Mouse (Mus musculus): ENCODE results near the gene Vamp1.
"Not testable (repeated sequence)": the region's sequence is repeated elsewhere in the genome, so short reads cannot be mapped to it uniquely, and the experiment has no call there.

The Vamp1 gene

GRCm38 (mm10) chr6:125244551-125244950 is 29.2 kb downstream of the Vamp1 start:
- DNase-seq (ENCODE audit: low read depth, low spot score) = no peak

GRCm38 (mm10) chr6:125252285-125252684 is 36.9 kb downstream of the Vamp1 start:
- peak; percentile 30 for DNase-seq (ENCODE audit: low read depth, low spot score)

- DNase-seq (ENCODE audit: low read depth, low spot score) = no peak
These were observed 37.4 kb downstream of the Vamp1 start for GRCm38 (mm10) chr6:125252711-125253110.

- peak; percentile 21 for DNase-seq (ENCODE audit: low read depth, low spot score)
These were observed 38.7 kb downstream of the Vamp1 start for GRCm38 (mm10) chr6:125253863-125254715.

- DNase-seq (ENCODE audit: low read depth, low spot score) = no peak
These were observed 40.2 kb downstream of the Vamp1 start for GRCm38 (mm10) chr6:125255516-125256044.

- peak; percentile 28 for DNase-seq (ENCODE audit: low read depth, low spot score)
These were observed 41.0 kb downstream of the Vamp1 start for GRCm38 (mm10) chr6:125256222-125256966.

- no peak for DNase-seq (ENCODE audit: low read depth, low spot score)
These were observed 44.7 kb downstream of the Vamp1 start for GRCm38 (mm10) chr6:125260006-125260555.

GRCm38 (mm10) chr6:125264219-125264618 is 48.9 kb downstream of the Vamp1 start:
- no peak for DNase-seq (ENCODE audit: low read depth, low spot score)

- DNase-seq (ENCODE audit: low read depth, low spot score) = no peak
These were observed 49.9 kb downstream of the Vamp1 start for GRCm38 (mm10) chr6:125265239-125265638.

GRCm38 (mm10) chr6:125266091-125266490 is 50.7 kb downstream of the Vamp1 start:
- no peak for DNase-seq (ENCODE audit: low read depth, low spot score)

- not testable (repeated sequence) for DNase-seq (ENCODE audit: low read depth, low spot score)
These were observed 51.2 kb downstream of the Vamp1 start for GRCm38 (mm10) chr6:125266600-125266999.

- no peak for DNase-seq (ENCODE audit: low read depth, low spot score)
These were observed 52.1 kb downstream of the Vamp1 start for GRCm38 (mm10) chr6:125267469-125267868.

GRCm38 (mm10) chr6:125268799-125269198 is 53.4 kb downstream of the Vamp1 start:
- no peak for DNase-seq (ENCODE audit: low read depth, low spot score)

GRCm38 (mm10) chr6:125271455-125272227 is 56.3 kb downstream of the Vamp1 start:
- DNase-seq (ENCODE audit: low read depth, low spot score) = peak; percentile 99

GRCm38 (mm10) chr6:125272228-125272785 is 57.0 kb downstream of the Vamp1 start:
- no peak for DNase-seq (ENCODE audit: low read depth, low spot score)

- DNase-seq (ENCODE audit: low read depth, low spot score) = peak; percentile 35
These were observed 59.7 kb downstream of the Vamp1 start for GRCm38 (mm10) chr6:125274841-125275563.

- DNase-seq (ENCODE audit: low read depth, low spot score) = no peak
These were observed 64.4 kb downstream of the Vamp1 start for GRCm38 (mm10) chr6:125279729-125280128.

GRCm38 (mm10) chr6:125282721-125283120 is 67.4 kb downstream of the Vamp1 start:
- DNase-seq (ENCODE audit: low read depth, low spot score) = not testable (repeated sequence)

- DNase-seq (ENCODE audit: low read depth, low spot score) = no peak
These were observed 68.9 kb downstream of the Vamp1 start for GRCm38 (mm10) chr6:125284250-125284649.

GRCm38 (mm10) chr6:125284751-125285150 is 69.4 kb downstream of the Vamp1 start:
- no peak for DNase-seq (ENCODE audit: low read depth, low spot score)

Measured in skeletal muscle tissue, adult 2 months (tissue).